Mouse (Mus musculus) embryonic facial prominence, embryonic 11.5 days (tissue): ENCODE results near the gene Adamtsl1. TPM values are rescaled to one million over a fixed set of nuclear protein-coding genes. Genes with fewer than 3 reads are reported as not detected.

Experiments used
- ATAC-seq: fragments of 200-750 bp; cut with Nextera tagmentation; replicated peaks from 2 replicates; pipeline ENCODE4 v1.8.0; 2017; ENCODE audit warnings: low read depth; ENCODE audit not compliant: insufficient number of reproducible peaks, low FRiP score, low TSS enrichment
- DNase-seq: peaks from one replicate; pipeline ENCODE4 v3.0.0-alpha.2; 2015; ENCODE audit warnings: low spot score
- H3K27ac ChIP-seq: fragments of 300-500 bp; sonication (generic); replicated peaks from 2 replicates; pipeline ENCODE4 v1.5.1; 2014; ENCODE audit warnings: mild to moderate bottlenecking, low read depth, low read length, control low read depth
- H3K27me3 ChIP-seq: fragments of 300-500 bp; sonication (generic); 2 replicates; pipeline ENCODE4 v1.6.1; 2014; ENCODE audit warnings: mild to moderate bottlenecking, low read length, moderate library complexity, mixed read lengths; ENCODE audit not compliant: control insufficient read depth, insufficient read depth
- H3K36me3 ChIP-seq: fragments of 300-500 bp; sonication (generic); replicated peaks from 2 replicates; pipeline ENCODE4 v1.6.1; 2014; ENCODE audit warnings: low read depth, mild to moderate bottlenecking, low read length, moderate library complexity, mixed read lengths; ENCODE audit not compliant: control insufficient read depth, insufficient read depth
- H3K4me1 ChIP-seq: fragments of 300-500 bp; sonication (generic); 2 replicates; pipeline ENCODE4 v1.6.1; 2014; ENCODE audit warnings: low read length, mixed read lengths; ENCODE audit not compliant: control insufficient read depth, insufficient read depth
- H3K4me2 ChIP-seq: fragments of 300-500 bp; sonication (generic); 2 replicates; pipeline ENCODE4 v1.6.1; 2014; ENCODE audit warnings: low read depth, mild to moderate bottlenecking, control low read depth, low read length, moderate library complexity
- H3K4me3 ChIP-seq: fragments of 300-500 bp; sonication (generic); 2 replicates; pipeline ENCODE4 v1.5.1; 2014; ENCODE audit warnings: low read depth, low read length, control low read depth
- H3K9ac ChIP-seq: fragments of 300-500 bp; sonication (generic); replicated peaks from 2 replicates; pipeline ENCODE4 v1.6.1; 2014; ENCODE audit warnings: mild to moderate bottlenecking, control low read depth, low read length
- H3K9me3 ChIP-seq: fragments of 300-500 bp; sonication (generic); replicated peaks from 2 replicates; pipeline ENCODE4 v1.6.1; 2016; ENCODE audit warnings: mild to moderate bottlenecking, low read length, inconsistent platforms, mixed read lengths; ENCODE audit not compliant: control insufficient read depth
- WGBS: fragments of 180-500 bp; shearing (Covaris S2); extraction: QIAGEN DNeasy Blood & Tissue Kit; methylation state at CpG from one replicate; pipeline ENCODE4 v1.1.7; 2014; 5-methylcytosine and 5-hydroxymethylcytosine counted together
- polyA plus RNA-seq: library from polyadenylated mRNA; unstranded; fragments of >200 nt; fragmentation: Nextera tagmentation; extraction: Ambion mirVana; gene quantifications from 2 replicates; pipeline ENCODE4 v1.2.1, GENCODE M21; 2014

The Adamtsl1 gene
- polyA plus RNA-seq, 1 experiment from 2014 or later = 8.5 TPM

GRCm38 (mm10) chr4:86177471-86177870 is 663.5 kb downstream of the Adamtsl1 start:
- Histone ChIP-seq H3K36me3 (no peaks in the 10 kb centered on the region), H3K9ac (no peak overlapping the region), H3K4me3 (no peak overlapping the region), H3K9me3 (no peaks in the 10 kb centered on the region), H3K4me2 (no peak overlapping the region), H3K27ac (no peak overlapping the region), H3K27me3 (no peaks in the 10 kb centered on the region), H3K4me1 (no peaks in the 10 kb centered on the region)
- 80% methylated on average over 6 of the region's 6 CpGs for WGBS
- DNase-seq (no peak), ATAC-seq (no peak)

DNA sequence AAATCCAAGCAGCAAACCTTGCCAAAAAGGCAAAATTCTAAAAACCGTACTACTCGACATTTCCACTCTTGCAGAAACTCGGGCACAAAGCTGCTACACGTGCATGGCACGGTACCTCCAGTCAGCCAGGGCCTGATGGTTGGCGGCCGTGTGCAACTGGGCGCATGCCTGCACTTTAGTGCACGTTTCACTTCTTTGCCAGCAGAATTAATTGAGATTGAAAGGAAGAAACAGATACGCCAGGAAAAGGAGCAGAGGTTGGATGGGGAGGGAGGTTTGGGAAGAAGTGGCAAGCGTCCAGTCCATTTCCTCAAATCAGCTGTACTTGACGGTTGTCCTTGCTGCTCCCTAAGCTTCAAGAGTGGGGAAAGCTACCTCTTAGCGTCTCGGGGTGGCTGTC is 664.1 kb downstream of the Adamtsl1 start:
- 85% methylated on average over 14 of the region's 14 CpGs for WGBS
- H3K9ac ChIP-seq = no peak overlapping the region
- H3K9me3 ChIP-seq = no peaks in the 10 kb centered on the region
- no peaks in the 10 kb centered on the region for H3K27me3 ChIP-seq
- no peaks in the 10 kb centered on the region for H3K36me3 ChIP-seq
- no peak overlapping the region for H3K27ac ChIP-seq
- H3K4me2 ChIP-seq = no peak overlapping the region
- ATAC-seq = no peak
- no peak for DNase-seq
- no peak overlapping the region for H3K4me3 ChIP-seq
- no peaks in the 10 kb centered on the region for H3K4me1 ChIP-seq

DNA sequence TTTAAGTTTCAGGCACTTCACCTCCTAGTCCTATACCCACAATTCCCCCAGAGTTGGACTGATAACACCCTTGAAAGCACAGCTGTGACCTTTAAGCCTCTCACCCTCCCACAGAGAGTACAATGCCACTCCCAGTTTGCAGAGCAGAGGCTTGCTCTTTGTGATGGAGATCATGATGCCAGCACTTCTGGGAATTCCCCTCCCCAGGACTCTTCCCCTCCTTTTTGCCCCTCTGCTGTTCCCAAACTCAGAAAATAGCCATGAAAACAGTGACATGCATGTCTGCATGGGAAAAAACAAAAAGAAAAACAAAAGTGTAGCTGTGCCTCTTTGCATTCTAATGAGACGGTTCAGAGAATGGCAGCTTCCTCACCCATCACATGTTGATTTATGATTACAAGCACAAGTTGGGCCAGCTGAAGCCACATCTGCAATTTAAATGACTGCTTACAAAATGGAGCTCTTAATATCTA is 669.8 kb downstream of the Adamtsl1 start:
- Histone ChIP-seq H3K9ac (no peak overlapping the region), H3K36me3 (no peaks in the 10 kb centered on the region), H3K9me3 (no peaks in the 10 kb centered on the region), H3K27me3 (no peaks in the 10 kb centered on the region), H3K27ac (no peak overlapping the region), H3K4me2 (no peak overlapping the region), H3K4me1 (no peaks in the 10 kb centered on the region), H3K4me3 (no peak overlapping the region)
- ATAC-seq (peak; percentile 67; the same call in 1 of the 2 replicates), DNase-seq (no peak)
- WGBS = 45% methylated on average over 1 of the region's 1 CpGs

DNA sequence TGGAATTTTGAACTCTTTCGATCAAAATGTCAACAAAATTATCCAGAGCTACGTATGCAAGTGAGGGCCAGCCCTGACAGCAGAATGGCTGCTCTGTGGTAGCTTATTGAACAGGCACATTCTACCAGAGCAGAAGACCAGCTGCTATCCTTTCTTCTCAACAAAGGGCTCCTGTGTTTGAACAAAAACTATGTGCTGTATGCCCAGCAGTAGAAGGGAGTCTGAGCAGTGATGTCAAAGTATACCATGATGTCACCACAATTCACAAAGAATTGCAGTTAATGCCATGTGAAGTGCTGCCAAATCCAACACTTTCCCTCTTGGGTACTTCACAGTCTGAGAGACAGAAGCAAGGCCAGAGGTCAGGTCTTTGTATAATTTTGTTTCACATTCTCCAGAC is 675.9 kb downstream of the Adamtsl1 start:
- Histone ChIP-seq H3K9ac (no peak overlapping the region), H3K9me3 (no peaks in the 10 kb centered on the region), H3K4me1 (no peaks in the 10 kb centered on the region), H3K36me3 (no peaks in the 10 kb centered on the region), H3K27me3 (no peaks in the 10 kb centered on the region), H3K27ac (no peak overlapping the region), H3K4me3 (no peak overlapping the region), H3K4me2 (no peak overlapping the region)
- 45% methylated on average over 2 of the region's 2 CpGs for WGBS
- peak; percentile 19 for DNase-seq
- ATAC-seq = no peak

DNA sequence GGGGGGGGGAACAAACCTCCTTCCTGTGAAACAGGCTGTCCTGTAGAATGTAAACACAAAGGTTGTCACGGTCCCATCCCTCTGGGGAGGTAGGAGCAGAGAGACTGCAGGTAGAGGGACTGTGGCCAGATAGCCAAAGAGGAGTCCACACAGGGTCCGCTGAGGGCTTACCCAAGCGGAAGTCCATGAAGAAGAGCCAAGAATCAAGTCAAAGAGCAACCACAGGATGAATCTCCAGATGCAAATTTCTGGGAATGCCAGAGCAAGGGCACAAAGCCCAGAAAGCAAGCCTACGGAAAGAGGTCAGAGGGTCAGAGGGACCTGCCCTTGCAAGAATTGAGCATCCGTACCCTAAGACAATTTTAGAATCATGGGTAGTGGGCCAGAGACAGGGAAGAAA is 677.2 kb downstream of the Adamtsl1 start:
- DNase-seq (no peak), ATAC-seq (no peak)
- Histone ChIP-seq H3K36me3 (no peaks in the 10 kb centered on the region), H3K27ac (no peak overlapping the region), H3K4me1 (no peaks in the 10 kb centered on the region), H3K4me3 (no peak overlapping the region), H3K9ac (no peak overlapping the region), H3K4me2 (no peak overlapping the region), H3K27me3 (no peaks in the 10 kb centered on the region), H3K9me3 (no peaks in the 10 kb centered on the region)
- 79% methylated on average over 5 of the region's 5 CpGs for WGBS

- WGBS = 85% methylated on average over 7 of the region's 7 CpGs
- Histone ChIP-seq H3K27me3 (no peaks in the 10 kb centered on the region), H3K36me3 (no peaks in the 10 kb centered on the region), H3K9ac (no peak overlapping the region), H3K9me3 (no peaks in the 10 kb centered on the region), H3K4me1 (no peaks in the 10 kb centered on the region), H3K4me3 (no peak overlapping the region), H3K4me2 (no peak overlapping the region), H3K27ac (no peak overlapping the region)
- ATAC-seq = no peak
- no peak for DNase-seq
Observed at GRCm38 (mm10) chr4:86201766-86202165, 687.8 kb downstream of the Adamtsl1 start.

DNA sequence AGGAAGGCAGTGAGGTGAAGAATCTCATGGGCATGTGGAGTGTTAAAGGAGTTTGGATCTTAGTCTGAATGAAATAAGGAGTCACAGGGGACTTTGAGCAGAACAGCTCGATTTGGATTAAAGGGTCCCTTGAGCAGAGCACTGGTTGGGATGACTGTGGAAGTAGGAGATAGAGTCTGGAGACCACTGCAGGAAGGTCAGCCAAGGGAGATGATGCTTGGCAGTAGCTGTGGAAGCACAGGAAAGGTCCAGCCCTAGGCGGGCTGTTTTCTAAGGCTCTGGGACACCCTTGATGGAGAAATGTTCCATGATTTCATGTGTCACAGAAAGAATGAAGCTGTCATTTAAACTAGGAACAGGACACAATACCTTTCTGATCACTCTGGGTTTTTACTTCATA is 689.3 kb downstream of the Adamtsl1 start:
- Histone ChIP-seq H3K27me3 (no peaks in the 10 kb centered on the region), H3K4me2 (no peak overlapping the region), H3K4me1 (no peaks in the 10 kb centered on the region), H3K9ac (no peak overlapping the region), H3K9me3 (no peaks in the 10 kb centered on the region), H3K36me3 (no peaks in the 10 kb centered on the region), H3K27ac (no peak overlapping the region), H3K4me3 (no peak overlapping the region)
- ATAC-seq = no peak
- 88% methylated on average over 2 of the region's 2 CpGs for WGBS
- no peak for DNase-seq

DNA sequence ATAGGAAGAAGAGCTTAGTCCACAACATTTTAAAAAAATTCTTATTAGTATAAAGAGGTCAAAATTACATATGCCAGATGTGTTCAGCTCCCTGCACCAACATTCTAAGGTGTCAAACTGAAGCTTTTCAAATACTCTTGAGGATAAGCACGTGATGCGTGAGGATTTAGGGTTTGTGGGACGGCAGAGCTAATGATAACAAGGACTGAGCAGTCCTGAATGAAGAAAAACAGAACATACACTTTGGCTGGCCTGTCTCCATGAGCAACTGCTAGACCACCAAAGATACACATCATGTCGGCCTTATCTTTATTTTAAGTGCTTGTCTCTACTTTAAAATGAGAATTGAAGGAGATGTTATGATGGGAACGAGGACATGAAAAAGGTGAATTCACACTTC is 710.9 kb downstream of the Adamtsl1 start:
- H3K4me1 ChIP-seq = no peaks in the 10 kb centered on the region
- no peaks in the 10 kb centered on the region for H3K9me3 ChIP-seq
- no peak overlapping the region for H3K4me2 ChIP-seq
- no peaks in the 10 kb centered on the region for H3K27me3 ChIP-seq
- no peaks in the 10 kb centered on the region for H3K36me3 ChIP-seq
- H3K4me3 ChIP-seq = no peak overlapping the region
- no peak for ATAC-seq
- DNase-seq = no peak
- 74% methylated on average over 5 of the region's 5 CpGs for WGBS
- no peak overlapping the region for H3K9ac ChIP-seq
- no peak overlapping the region for H3K27ac ChIP-seq
